Mouse (Mus musculus) MEL (cell line): ENCODE data around the gene Abca2. TPM values are rescaled to one million over a fixed set of nuclear protein-coding genes. Genes with fewer than 3 reads are reported as not detected.

Source experiments
- DNase-seq: peaks from one replicate; pipeline ENCODE4 v3.0.0; 2011; ENCODE audit warnings: low read depth, low spot score
- H3K27ac ChIP-seq: 2 replicates; pipeline ENCODE4 v1.5.1; 2012; ENCODE audit warnings: low read depth, mild to moderate bottlenecking, control low read depth, low read length, moderate library complexity; ENCODE audit not compliant: control insufficient read depth
- H3K27me3 ChIP-seq, 2 experiments: fragments of 150-350 bp in 1 of 2; sonication (generic) in 1 of 2; 2 replicates each; pipeline ENCODE4 v1.6.1; 2012; ENCODE audit warnings: low read length in 2 of 2, mild to moderate bottlenecking in 2 of 2, improper control_type of control experiment in 1 of 2, moderate library complexity in 1 of 2; ENCODE audit not compliant: insufficient read depth in 2 of 2, control insufficient read depth in 1 of 2
- H3K36me3 ChIP-seq, 2 experiments: 2 replicates each; pipeline ENCODE4 v1.6.1; 2012 to 2014; ENCODE audit warnings: low read length in 2 of 2, improper control_type of control experiment in 1 of 2, inconsistent platforms in 1 of 2, mild to moderate bottlenecking in 1 of 2; ENCODE audit not compliant: insufficient read depth in 2 of 2, control insufficient read depth in 1 of 2
- H3K4me1 ChIP-seq, 2 experiments: fragments of 150-350 bp in 1 of 2; sonication (generic) in 1 of 2; 2 replicates each; pipeline ENCODE4 v1.6.1; 2012; ENCODE audit warnings: low read length in 2 of 2, improper control_type of control experiment in 1 of 2, mild to moderate bottlenecking in 1 of 2; ENCODE audit not compliant: insufficient read depth in 2 of 2, control insufficient read depth in 1 of 2
- H3K4me3 ChIP-seq, 2 experiments: fragments of 150-350 bp in 1 of 2; sonication (generic) in 1 of 2; 2 replicates each; pipeline ENCODE4 v1.5.1; 2012; ENCODE audit warnings: low read depth in 2 of 2, low read length in 2 of 2, mild to moderate bottlenecking in 2 of 2, moderate library complexity in 2 of 2, control low read depth in 1 of 2, improper control_type of control experiment in 1 of 2; ENCODE audit not compliant: control insufficient read depth in 1 of 2, insufficient read depth in 1 of 2
- H3K79me2 ChIP-seq: 2 replicates; pipeline ENCODE4 v1.6.1; 2012; ENCODE audit warnings: mild to moderate bottlenecking, low read length, moderate library complexity; ENCODE audit not compliant: control insufficient read depth, poor library complexity, insufficient read depth
- H3K9ac ChIP-seq: 2 replicates; pipeline ENCODE4 v1.6.1; 2012; ENCODE audit warnings: low read depth, mild to moderate bottlenecking, control low read depth, low read length, moderate library complexity; ENCODE audit not compliant: control insufficient read depth, poor library complexity, severe bottlenecking
- H3K9me3 ChIP-seq: fragments of 150-350 bp; sonication (generic); replicated peaks from 2 replicates; pipeline ENCODE4 v1.6.1; 2012; ENCODE audit warnings: mild to moderate bottlenecking, low read length, improper control_type of control experiment, moderate library complexity; ENCODE audit not compliant: insufficient read depth
- CHD1 ChIP-seq: IDR thresholded peaks from 2 replicates; pipeline ENCODE4 v1.6.1; 2012; ENCODE audit warnings: low read depth, mild to moderate bottlenecking, inconsistent platforms, low read length, improper control_type of control experiment
- EP300 ChIP-seq, 2 experiments: IDR thresholded peaks; 2 replicates each; pipeline ENCODE4 v1.6.1; 2011; ENCODE audit warnings: improper control_type of control experiment in 2 of 2, low read length in 2 of 2, low read depth in 1 of 2, mild to moderate bottlenecking in 1 of 2
- ETS1 ChIP-seq: IDR thresholded peaks from 2 replicates; pipeline ENCODE4 v1.6.1; 2012; ENCODE audit warnings: low read depth, mild to moderate bottlenecking, inconsistent platforms, low read length, improper control_type of control experiment, moderate library complexity
- GABPA ChIP-seq: IDR thresholded peaks from 2 replicates; pipeline ENCODE4 v1.6.1; 2012; ENCODE audit warnings: low read depth, mild to moderate bottlenecking, inconsistent platforms, low read length, improper control_type of control experiment, moderate library complexity
- HCFC1 ChIP-seq: IDR thresholded peaks from 2 replicates; pipeline ENCODE4 v1.6.1; 2012; ENCODE audit warnings: low read depth, mild to moderate bottlenecking, inconsistent platforms, low read length, improper control_type of control experiment, moderate library complexity
- JUND ChIP-seq: IDR thresholded peaks from 2 replicates; pipeline ENCODE4 v1.6.1; 2011; ENCODE audit warnings: low read depth, mild to moderate bottlenecking, improper control_type of control experiment, low read length
- KAT2A ChIP-seq: conservative IDR thresholded peaks from 2 replicates; pipeline ENCODE4 v1.6.1; 2012; ENCODE audit warnings: low read depth, low read length, improper control_type of control experiment, inconsistent platforms
- MAFK ChIP-seq: IDR thresholded peaks from 2 replicates; pipeline ENCODE4 v1.6.1; 2011; ENCODE audit warnings: low read depth, mild to moderate bottlenecking, low read length, improper control_type of control experiment, borderline replicate concordance
- MAZ ChIP-seq: IDR thresholded peaks from 2 replicates; pipeline ENCODE4 v1.6.1; 2012; ENCODE audit warnings: low read depth, mild to moderate bottlenecking, inconsistent platforms, low read length, improper control_type of control experiment
- MXI1 ChIP-seq: IDR thresholded peaks from 2 replicates; pipeline ENCODE4 v1.6.1; 2011; ENCODE audit warnings: mild to moderate bottlenecking, low read depth, low read length, improper control_type of control experiment
- MYB ChIP-seq: IDR thresholded peaks from 2 replicates; pipeline ENCODE4 v1.6.1; 2011; ENCODE audit warnings: mild to moderate bottlenecking, low read depth, low read length, improper control_type of control experiment
- POLR2A ChIP-seq, 2 experiments: IDR thresholded peaks; 2 replicates each; pipeline ENCODE4 v1.6.1; 2011 to 2012; ENCODE audit warnings: low read length in 2 of 2, mild to moderate bottlenecking in 2 of 2, control low read depth in 1 of 2, improper control_type of control experiment in 1 of 2, low read depth in 1 of 2, moderate library complexity in 1 of 2; ENCODE audit not compliant: control insufficient read depth in 1 of 2, insufficient read depth in 1 of 2, poor library complexity in 1 of 2
- POLR2AphosphoS2 ChIP-seq: IDR thresholded peaks from 2 replicates; pipeline ENCODE4 v1.6.1; 2011; ENCODE audit warnings: low read length, improper control_type of control experiment
- POLR2AphosphoS5 ChIP-seq: IDR thresholded peaks from 2 replicates; pipeline ENCODE4 v1.6.1; 2012; ENCODE audit warnings: low read depth, borderline replicate concordance, mild to moderate bottlenecking, inconsistent platforms, low read length, moderate library complexity, mixed read lengths
- RCOR1 ChIP-seq: IDR thresholded peaks from 2 replicates; pipeline ENCODE4 v1.6.1; 2012; ENCODE audit warnings: low read depth, mild to moderate bottlenecking, inconsistent platforms, low read length, improper control_type of control experiment
- SMC3 ChIP-seq: IDR thresholded peaks from 2 replicates; pipeline ENCODE4 v1.6.1; 2011; ENCODE audit warnings: low read depth, low read length, improper control_type of control experiment
- TBP ChIP-seq: IDR thresholded peaks from 2 replicates; pipeline ENCODE4 v1.8.0; 2011; ENCODE audit warnings: low read depth, low read length, improper control_type of control experiment
- TCF12 ChIP-seq: IDR thresholded peaks from 2 replicates; pipeline ENCODE4 v1.6.1; 2014; ENCODE audit warnings: low read depth, mild to moderate bottlenecking, inconsistent platforms, low read length, improper control_type of control experiment, moderate library complexity
- UBTF ChIP-seq: IDR thresholded peaks from 2 replicates; pipeline ENCODE4 v1.6.1; 2012; ENCODE audit warnings: low read depth, mild to moderate bottlenecking, inconsistent platforms, low read length, improper control_type of control experiment, moderate library complexity, borderline replicate concordance; ENCODE audit not compliant: insufficient read depth
- USF1 ChIP-seq: IDR thresholded peaks from 2 replicates; pipeline ENCODE4 v1.6.1; 2014; ENCODE audit warnings: low read depth, mild to moderate bottlenecking, inconsistent platforms, low read length, improper control_type of control experiment, moderate library complexity
- USF2 ChIP-seq, 2 experiments: IDR thresholded peaks; 2 replicates each; pipeline ENCODE4 v1.6.1; 2011 to 2012; ENCODE audit warnings: improper control_type of control experiment in 2 of 2, low read length in 2 of 2, borderline replicate concordance in 1 of 2, inconsistent platforms in 1 of 2, low read depth in 1 of 2, mild to moderate bottlenecking in 1 of 2; ENCODE audit not compliant: insufficient read depth in 1 of 2
- ZC3H11A ChIP-seq: IDR thresholded peaks from 2 replicates; pipeline ENCODE4 v1.6.1; 2012; ENCODE audit warnings: low read depth, mild to moderate bottlenecking, inconsistent platforms, low read length, improper control_type of control experiment
- ZMIZ1 ChIP-seq: IDR thresholded peaks from 2 replicates; pipeline ENCODE4 v1.6.1; 2012; ENCODE audit warnings: low read depth, mild to moderate bottlenecking, inconsistent platforms, low read length, improper control_type of control experiment, moderate library complexity
- polyA plus RNA-seq, 2 experiments: library from polyadenylated mRNA; stranded (reverse) in 1 of 2; unstranded in 1 of 2; fragments of >175 nt in 1 of 2; fragments of >200 nt in 1 of 2; gene quantifications; 2 replicates each; pipeline versions ENCODE4 v1.2.1 to v1.2.4; 2012; ENCODE audit warnings: low replicate concordance in 2 of 2, low read depth in 1 of 2; ENCODE audit not compliant: insufficient read length in 2 of 2, insufficient read depth in 1 of 2, missing spikeins in 1 of 2
- total RNA-seq: library from RNA; depleted of rRNA; stranded (reverse); fragments of 300-350 nt; gene quantifications from 2 replicates; pipeline ENCODE4 v1.2.3, GENCODE M21; 2012

Abca2 gene
- total and polyA plus RNA-seq, 3 experiments, result 10.4 to 42.2 TPM; not detected in 1

- peaks cover 4 to 11% of the 10 kb centered on the region in 2 experiments; a peak in 3 of 4 replicates for H3K4me1 ChIP-seq
- no peaks in the 10 kb centered on the region for H3K9me3 ChIP-seq
- no peaks in the 10 kb centered on the region for H3K36me3 ChIP-seq
- H3K27me3 ChIP-seq, result no peaks in the 10 kb centered on the region
- no peak overlapping the region for H3K27ac ChIP-seq
- H3K9ac ChIP-seq, result no peak overlapping the region
- no peak overlapping the region for H3K4me3 ChIP-seq
- TF ChIP-seq ETS1 (no peak), CHD1 (no peak), SMC3 (no peak), ZMIZ1 (no peak), POLR2A (IDR thresholded peaks at IDR 0.05; ENCODE audit: control insufficient read depth in 1 of 2, insufficient read depth in 1 of 2, low read depth in 1 of 2, low read length in 2 of 2, poor library complexity in 1 of 2) (no peak), EP300 (IDR thresholded peaks at IDR 0.05; ENCODE audit: low read depth in 1 of 2, low read length in 2 of 2) (no peak), ZC3H11A (no peak), MAFK (no peak), USF1 (no peak), MXI1 (no peak), UBTF (no peak), TCF12 (no peak), POLR2AphosphoS5 (no peak), USF2 (IDR thresholded peaks at IDR 0.05; ENCODE audit: borderline replicate concordance in 1 of 2, insufficient read depth in 1 of 2, low read depth in 1 of 2, low read length in 2 of 2) (no peak), JUND (no peak), RCOR1 (no peak), MYB (no peak), POLR2AphosphoS2 (no peak), KAT2A (no peak)
- H3K79me2 ChIP-seq, result peaks cover 8% of the 10 kb centered on the region; the same call in 1 of the 2 replicates
- no peak for DNase-seq
These were observed 35.1 kb downstream of the Abca2 start for GRCm38 (mm10) chr2:25463630-25464029.

- H3K79me2 ChIP-seq, result peaks cover 2% of the 10 kb centered on the region; the same call in 1 of the 2 replicates
- peaks cover 0 to under 1% of the 10 kb centered on the region in 2 experiments; a peak in 1 of 4 replicates for H3K27me3 ChIP-seq
- H3K4me3 ChIP-seq, result no peak overlapping the region
- H3K4me1 ChIP-seq, result peaks cover 4 to 6% of the 10 kb centered on the region in 2 experiments; a peak in 3 of 4 replicates
- no peaks in the 10 kb centered on the region for H3K9me3 ChIP-seq
- H3K36me3 ChIP-seq, result no peaks in the 10 kb centered on the region
- H3K27ac ChIP-seq, result no peak overlapping the region
- DNase-seq, result no peak
- no peak overlapping the region for H3K9ac ChIP-seq
- TF ChIP-seq SMC3, result no peak
- no peak for TF ChIP-seq MAZ
- TF ChIP-seq HCFC1, result no peak
- TF ChIP-seq GABPA, result no peak
- TF ChIP-seq TBP, result no peak
These were observed 36.8 kb downstream of the Abca2 start for GRCm38 (mm10) chr2:25465256-25465655.
